Mouse (Mus musculus): ENCODE measurements around the gene Pmpcb.

Pmpcb gene

GRCm38 (mm10) chr5:21792166-21792565 is 55.2 kb downstream of the Pmpcb start:
- no peak for DNase-seq (ENCODE audit: inconsistent ontology term)

GRCm38 (mm10) chr5:21802907-21803306 is 66.0 kb downstream of the Pmpcb start:
- no peak for DNase-seq (ENCODE audit: inconsistent ontology term)

GRCm38 (mm10) chr5:21803691-21804188 is 66.8 kb downstream of the Pmpcb start:
- no peak for DNase-seq (ENCODE audit: inconsistent ontology term)

GRCm38 (mm10) chr5:21804837-21805236 is 67.9 kb downstream of the Pmpcb start:
- DNase-seq (ENCODE audit: inconsistent ontology term): no peak
